Mouse (Mus musculus): Measurements from ENCODE around the gene Gm28891.
"Not testable (repeated sequence)": the region's sequence is repeated elsewhere in the genome, so short reads cannot be mapped to it uniquely, and the experiment has no call there.

Gm28891 gene

GRCm38 (mm10) chrY:60240902-60241301 lies at the start of gene Gm28891:
Gene Gm28891, plus strand, starts transcription at chrY:60241202.
- not testable (repeated sequence) for DNase-seq (ENCODE audit: low spot score)

Data from MN1 (cell line).